ENCODE assay signal across 8 mouse cellular contexts in the genomic region with DNA sequence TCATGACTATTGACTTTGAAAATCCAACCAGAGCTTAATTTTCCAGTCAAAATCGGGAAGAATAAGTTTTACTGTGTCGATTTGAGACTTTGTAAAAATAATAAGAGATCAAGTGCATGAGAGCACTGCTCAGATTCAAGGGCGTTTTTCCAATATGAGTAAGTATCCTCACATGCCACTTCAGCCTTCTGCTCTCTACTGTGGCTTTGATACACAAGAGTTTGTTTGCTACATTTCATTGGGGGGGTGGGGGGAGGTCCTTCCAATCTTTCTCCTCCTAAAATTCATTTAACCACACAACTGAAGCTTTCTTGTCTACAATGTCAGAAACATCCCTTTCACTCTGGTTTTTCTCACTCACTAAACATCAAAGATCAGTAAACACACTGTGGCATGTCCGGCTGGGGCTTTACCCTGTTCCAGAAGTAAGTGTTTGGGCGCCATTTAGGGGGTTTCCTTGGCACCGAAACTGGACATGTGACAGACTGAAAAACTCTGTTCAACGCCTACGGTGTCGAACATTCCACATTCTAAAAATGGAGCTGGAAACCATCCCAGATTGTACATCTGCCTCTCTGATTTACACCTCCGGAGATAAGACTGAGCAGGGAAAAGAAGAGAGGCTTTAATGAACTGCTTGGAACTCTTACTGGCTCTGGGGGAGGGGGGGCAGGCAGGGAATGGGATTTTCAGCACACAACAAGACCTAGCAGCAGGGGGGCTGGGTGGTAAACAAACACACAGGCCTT.
DNase-seq lines count a peak whose midpoint lies in the region; ATAC-seq and TF ChIP-seq lines count a peak whose summit lies in the region.

No protein-coding gene starts in this region.

- no peak for TF ChIP-seq EP300 in stomach, postnatal 0 days (optimal IDR thresholded peaks at IDR 0.05)

- H3K9ac ChIP-seq in hindbrain, embryonic 14.5 days = no peak overlapping the region
- H3K9ac ChIP-seq in hindbrain, embryonic 12.5 days = no peak overlapping the region
- H3K9ac ChIP-seq in stomach, postnatal 0 days (ENCODE audit: low read length) = no peak overlapping the region
- H3K9ac ChIP-seq in liver, embryonic 11.5 days (ENCODE audit: low read depth, low read length) = no peak overlapping the region

- H3K4me3 ChIP-seq in hindbrain, embryonic 14.5 days (replicated peaks; ENCODE audit: low read length) = no peak overlapping the region
- H3K4me3 ChIP-seq in hindbrain, embryonic 12.5 days = no peak overlapping the region
- no peak overlapping the region for H3K4me3 ChIP-seq in stomach, postnatal 0 days (ENCODE audit: low read depth, low read length)
- H3K4me3 ChIP-seq in thymus, adult 2 months (ENCODE audit: control insufficient read depth, insufficient read depth, low read length) = no peak overlapping the region
- no peak overlapping the region for H3K4me3 ChIP-seq in liver, embryonic 11.5 days (ENCODE audit: low read depth, low read length)

- ATAC-seq in hindbrain, embryonic 14.5 days (ENCODE audit: low FRiP score) = peak; percentile 64; the same call in 1 of the 2 replicates
- ATAC-seq in hindbrain, embryonic 12.5 days (ENCODE audit: low FRiP score) = no peak
- ATAC-seq in stomach, postnatal 0 days (ENCODE audit: low FRiP score, low TSS enrichment) = no peak
- ATAC-seq in liver, embryonic 11.5 days (replicated peaks; ENCODE audit: low FRiP score) = no peak

- H3K9me3 ChIP-seq in hindbrain, embryonic 14.5 days (ENCODE audit: control insufficient read depth, low read length) = no peaks in the 10 kb centered on the region
- no peaks in the 10 kb centered on the region for H3K9me3 ChIP-seq in hindbrain, embryonic 12.5 days (replicated peaks)
- no peaks in the 10 kb centered on the region for H3K9me3 ChIP-seq in stomach, postnatal 0 days (ENCODE audit: control insufficient read depth, low read length)
- no peaks in the 10 kb centered on the region for H3K9me3 ChIP-seq in liver, embryonic 11.5 days (ENCODE audit: control insufficient read depth, low read length)

- 68% methylated on average over 10 of the region's 10 CpGs for WGBS in hindbrain, embryonic 14.5 days
- 76% methylated on average over 10 of the region's 10 CpGs for WGBS in hindbrain, embryonic 12.5 days
- WGBS in stomach, postnatal 0 days = 45% methylated on average over 10 of the region's 10 CpGs
- WGBS in thymus, adult 2 months = 80% methylated on average over 10 of the region's 10 CpGs
- WGBS in liver, embryonic 11.5 days = 65% methylated on average over 10 of the region's 10 CpGs

- no peak for DNase-seq in hindbrain, embryonic 14.5 days (ENCODE audit: low spot score)
- DNase-seq in ES-CJ7 (ENCODE audit: low read depth, low spot score) = peak; percentile 7
- peak; percentile 63 to 88 for DNase-seq in frontal cortex, adult 2 months (ENCODE audit: extremely low spot score in 1 of 2, low spot score in 1 of 2)
- peak; percentile 33 for DNase-seq in left cerebral cortex, adult 11 months (ENCODE audit: low spot score)
- DNase-seq in stomach, postnatal 0 days (ENCODE audit: low spot score) = no peak
- no peak for DNase-seq in thymus, adult 2 months
- DNase-seq in liver, embryonic 11.5 days (ENCODE audit: low spot score) = no peak

- H3K4me1 ChIP-seq in hindbrain, embryonic 14.5 days (replicated peaks; ENCODE audit: control insufficient read depth, insufficient read depth, low read length) = no peaks in the 10 kb centered on the region
- H3K4me1 ChIP-seq in hindbrain, embryonic 12.5 days = no peaks in the 10 kb centered on the region
- H3K4me1 ChIP-seq in stomach, postnatal 0 days (replicated peaks; ENCODE audit: control insufficient read depth, insufficient read depth) = no peaks in the 10 kb centered on the region
- H3K4me1 ChIP-seq in thymus, adult 2 months (replicated peaks; ENCODE audit: control insufficient read depth, insufficient read depth, low read length) = no peaks in the 10 kb centered on the region
- H3K4me1 ChIP-seq in liver, embryonic 11.5 days (replicated peaks; ENCODE audit: control insufficient read depth, insufficient read depth, low read length) = no peaks in the 10 kb centered on the region

- no peak for TF ChIP-seq POLR2A in thymus, adult 2 months (IDR thresholded peaks at IDR 0.05; ENCODE audit: control insufficient read depth, extremely low read depth, insufficient read depth, low read length, poor library complexity)

- H3K36me3 ChIP-seq in hindbrain, embryonic 14.5 days (replicated peaks; ENCODE audit: control insufficient read depth, insufficient read depth) = no peaks in the 10 kb centered on the region
- H3K36me3 ChIP-seq in hindbrain, embryonic 12.5 days = no peaks in the 10 kb centered on the region
- H3K36me3 ChIP-seq in stomach, postnatal 0 days (ENCODE audit: control insufficient read depth, insufficient read depth, low read length) = no peaks in the 10 kb centered on the region
- no peaks in the 10 kb centered on the region for H3K36me3 ChIP-seq in thymus, adult 2 months (ENCODE audit: control insufficient read depth, insufficient read depth, low read length)
- H3K36me3 ChIP-seq in liver, embryonic 11.5 days (ENCODE audit: control insufficient read depth, insufficient read depth, low read length) = no peaks in the 10 kb centered on the region

- no peak overlapping the region for H3K27ac ChIP-seq in hindbrain, embryonic 14.5 days
- H3K27ac ChIP-seq in hindbrain, embryonic 12.5 days = no peak overlapping the region
- H3K27ac ChIP-seq in stomach, postnatal 0 days (replicated peaks) = no peak overlapping the region
- H3K27ac ChIP-seq in thymus, adult 2 months (ENCODE audit: control insufficient read depth, insufficient read depth, low read length) = no peak overlapping the region
- no peak overlapping the region for H3K27ac ChIP-seq in liver, embryonic 11.5 days (ENCODE audit: low read depth, low read length)

- no peak for TF ChIP-seq CTCF in stomach, postnatal 0 days (IDR thresholded peaks at IDR 0.05; ENCODE audit: low read depth)
- no peak for TF ChIP-seq CTCF in thymus, adult 2 months (IDR thresholded peaks at IDR 0.05; ENCODE audit: borderline replicate concordance, control insufficient read depth, extremely low read depth, insufficient read depth, low read length, poor library complexity)

- H3K4me2 ChIP-seq in hindbrain, embryonic 14.5 days (replicated peaks) = no peak overlapping the region
- H3K4me2 ChIP-seq in hindbrain, embryonic 12.5 days (replicated peaks) = no peak overlapping the region
- no peak overlapping the region for H3K4me2 ChIP-seq in stomach, postnatal 0 days (replicated peaks; ENCODE audit: low read depth)
- no peak overlapping the region for H3K4me2 ChIP-seq in liver, embryonic 11.5 days

- H3K27me3 ChIP-seq in hindbrain, embryonic 14.5 days (ENCODE audit: control insufficient read depth, insufficient read depth, low read length) = no peaks in the 10 kb centered on the region
- no peaks in the 10 kb centered on the region for H3K27me3 ChIP-seq in hindbrain, embryonic 12.5 days
- H3K27me3 ChIP-seq in stomach, postnatal 0 days (ENCODE audit: control insufficient read depth, insufficient read depth, low read length) = no peaks in the 10 kb centered on the region
- H3K27me3 ChIP-seq in thymus, adult 2 months (ENCODE audit: control insufficient read depth, insufficient read depth, low read length) = no peaks in the 10 kb centered on the region
- H3K27me3 ChIP-seq in liver, embryonic 11.5 days (replicated peaks; ENCODE audit: control insufficient read depth, insufficient read depth, low read length) = no peaks in the 10 kb centered on the region

Comparison
In these comparisons a context has a peak if more than half of its experiments do, and no peak if none do; other contexts are left out.
1. DNase-seq: peak in ES-CJ7 (single experiment), frontal cortex, adult 2 months (2 of 2) and left cerebral cortex, adult 11 months (single experiment); none in hindbrain, embryonic 14.5 days (single experiment), stomach, postnatal 0 days (single experiment), thymus, adult 2 months (single experiment) and liver, embryonic 11.5 days (single experiment).